Mouse (Mus musculus): ENCODE results near the gene Ppm1h. TPM values are rescaled to one million over a fixed set of nuclear protein-coding genes. Genes with fewer than 3 reads are reported as not detected.

Ppm1h gene
- polyA plus RNA-seq, 1 experiment from 2014 or later: 2.2 TPM

DNA sequence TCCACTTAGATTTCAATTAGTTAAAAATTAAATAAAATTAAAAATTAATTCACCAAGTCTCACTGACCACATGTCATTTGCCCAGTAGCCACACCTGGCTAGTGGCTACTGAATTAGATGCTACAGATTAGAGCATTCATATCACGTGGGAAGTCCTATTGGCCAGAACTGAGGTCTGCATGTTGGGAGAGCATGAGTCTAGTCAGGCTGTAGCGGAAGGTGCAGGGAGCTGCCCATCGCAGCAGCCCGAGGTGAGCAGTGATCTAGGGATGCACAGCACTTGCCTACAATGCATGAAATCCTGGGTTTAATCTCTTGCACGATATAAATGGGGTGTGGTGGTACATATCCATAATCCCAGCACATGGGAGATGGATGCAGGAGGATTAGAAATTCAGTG is 206.7 kb downstream of the Ppm1h start:
- no peaks in the 10 kb centered on the region for H3K36me3 ChIP-seq (replicated peaks)
- no peaks in the 10 kb centered on the region for H3K4me1 ChIP-seq (replicated peaks)
- ATAC-seq (ENCODE audit: insufficient read depth): no peak
- WGBS (ENCODE audit: insufficient replicate concordance): 69% methylated on average over 5 of the region's 5 CpGs
- H3K9ac ChIP-seq: no peak overlapping the region
- H3K4me2 ChIP-seq: no peak overlapping the region
- H3K27me3 ChIP-seq: no peaks in the 10 kb centered on the region
- H3K9me3 ChIP-seq (replicated peaks): no peaks in the 10 kb centered on the region
- no peak overlapping the region for H3K27ac ChIP-seq (replicated peaks)
- no peak overlapping the region for H3K4me3 ChIP-seq (replicated peaks)

- Histone ChIP-seq H3K27me3 (no peaks in the 10 kb centered on the region), H3K27ac (replicated peaks) (no peak overlapping the region), H3K4me2 (peak overlapping the region; percentile 49), H3K9ac (0 out of 2 replicates have a peak overlapping the region, but pooled peaks have one; percentile 15), H3K9me3 (replicated peaks) (no peaks in the 10 kb centered on the region), H3K4me3 (replicated peaks) (0 out of 2 replicates have a peak overlapping the region, but pooled peaks have one; percentile 4), H3K4me1 (replicated peaks) (no peaks in the 10 kb centered on the region), H3K36me3 (replicated peaks) (no peaks in the 10 kb centered on the region)
- ATAC-seq (ENCODE audit: insufficient read depth): peak; percentile 32; the same call in 1 of the 2 replicates
- 21% methylated on average over 26 of the region's 26 CpGs for WGBS (ENCODE audit: insufficient replicate concordance)
Measured at GRCm38 (mm10) chr10:122886055-122886915, 207.7 kb downstream of the Ppm1h start.

- no peak overlapping the region for H3K27ac ChIP-seq (replicated peaks)
- no peak for ATAC-seq (ENCODE audit: insufficient read depth)
- 68% methylated on average over 14 of the region's 14 CpGs for WGBS (ENCODE audit: insufficient replicate concordance)
- no peaks in the 10 kb centered on the region for H3K27me3 ChIP-seq
- H3K4me1 ChIP-seq (replicated peaks): no peaks in the 10 kb centered on the region
- no peak overlapping the region for H3K9ac ChIP-seq
- H3K9me3 ChIP-seq (replicated peaks): no peaks in the 10 kb centered on the region
- H3K36me3 ChIP-seq (replicated peaks): no peaks in the 10 kb centered on the region
- H3K4me2 ChIP-seq: no peak overlapping the region; the same call in 1 of the 2 replicates
- H3K4me3 ChIP-seq (replicated peaks): no peak overlapping the region
Measured at GRCm38 (mm10) chr10:122886916-122887527, 208.5 kb downstream of the Ppm1h start.

DNA sequence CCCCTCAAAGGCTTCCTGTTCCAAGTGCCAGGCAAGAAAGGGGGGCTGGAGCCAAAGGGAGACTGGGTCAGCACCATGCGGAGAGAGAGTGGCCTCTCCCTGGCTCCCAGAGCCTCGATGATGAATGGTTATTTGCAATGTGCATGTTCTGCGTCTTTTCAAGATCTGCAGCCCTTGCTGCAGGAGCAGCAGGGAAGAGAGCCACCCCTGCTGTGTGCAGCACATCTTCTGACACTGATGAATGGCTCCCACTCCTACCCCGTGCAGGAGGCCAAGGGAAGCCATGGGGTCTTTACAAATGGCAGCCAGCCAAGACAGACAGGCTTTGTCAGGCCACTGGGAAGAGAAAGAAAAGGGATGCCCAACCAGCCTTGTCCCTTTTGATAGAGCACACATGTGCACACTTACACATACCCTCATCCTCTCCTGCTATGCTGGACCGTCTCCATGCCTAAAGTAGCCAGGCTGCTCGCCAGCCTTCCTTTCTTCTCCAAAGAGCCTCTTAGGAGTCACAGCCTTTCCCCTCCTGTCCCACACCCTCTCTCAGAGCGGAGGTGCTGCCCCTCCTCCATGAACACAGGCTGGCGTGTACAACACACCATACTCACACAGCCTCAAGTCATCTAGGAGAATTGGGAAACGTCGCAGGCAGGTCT is 209.1 kb downstream of the Ppm1h start:
- no peak overlapping the region for H3K27ac ChIP-seq (replicated peaks)
- no peak overlapping the region for H3K9ac ChIP-seq
- no peak overlapping the region for H3K4me2 ChIP-seq
- H3K27me3 ChIP-seq: no peaks in the 10 kb centered on the region
- ATAC-seq (ENCODE audit: insufficient read depth): no peak
- no peak overlapping the region for H3K4me3 ChIP-seq (replicated peaks)
- no peaks in the 10 kb centered on the region for H3K4me1 ChIP-seq (replicated peaks)
- WGBS (ENCODE audit: insufficient replicate concordance): 62% methylated on average over 10 of the region's 10 CpGs
- H3K9me3 ChIP-seq (replicated peaks): no peaks in the 10 kb centered on the region
- no peaks in the 10 kb centered on the region for H3K36me3 ChIP-seq (replicated peaks)

GRCm38 (mm10) chr10:122890682-122891350 is 212.3 kb downstream of the Ppm1h start:
- no peaks in the 10 kb centered on the region for H3K4me1 ChIP-seq (replicated peaks)
- H3K36me3 ChIP-seq (replicated peaks): no peaks in the 10 kb centered on the region
- H3K27me3 ChIP-seq: no peaks in the 10 kb centered on the region
- ATAC-seq (ENCODE audit: insufficient read depth): no peak
- 66% methylated on average over 14 of the region's 14 CpGs for WGBS (ENCODE audit: insufficient replicate concordance)
- no peak overlapping the region for H3K4me2 ChIP-seq
- no peak overlapping the region for H3K4me3 ChIP-seq (replicated peaks)
- no peak overlapping the region for H3K27ac ChIP-seq (replicated peaks)
- H3K9me3 ChIP-seq (replicated peaks): no peaks in the 10 kb centered on the region
- no peak overlapping the region for H3K9ac ChIP-seq

DNA sequence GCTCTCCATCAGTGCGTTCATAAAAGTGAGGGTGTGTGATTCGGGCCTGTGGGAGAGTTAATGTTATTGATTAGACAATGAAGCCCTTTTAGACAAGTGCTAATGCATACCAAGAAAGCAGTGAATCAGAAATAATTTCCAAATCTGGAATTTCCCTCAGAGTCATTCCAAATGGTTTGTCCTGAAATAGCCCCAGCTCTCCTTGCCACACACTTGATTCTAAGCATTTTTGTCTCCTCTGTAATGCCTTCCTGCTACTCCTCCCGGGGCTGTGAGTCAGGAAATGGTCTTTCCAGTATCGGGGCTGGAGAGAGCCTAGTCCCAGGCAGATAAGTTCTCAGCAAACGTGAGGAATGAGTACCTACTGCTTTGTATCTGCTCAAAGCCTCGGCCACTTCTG is 212.9 kb downstream of the Ppm1h start:
- Histone ChIP-seq H3K36me3 (replicated peaks) (no peaks in the 10 kb centered on the region), H3K27me3 (no peaks in the 10 kb centered on the region), H3K9ac (no peak overlapping the region), H3K4me2 (no peak overlapping the region), H3K4me3 (replicated peaks) (no peak overlapping the region), H3K4me1 (replicated peaks) (no peaks in the 10 kb centered on the region), H3K27ac (replicated peaks) (no peak overlapping the region), H3K9me3 (replicated peaks) (no peaks in the 10 kb centered on the region)
- 52% methylated on average over 6 of the region's 6 CpGs for whole genome bisulfite sequencing (ENCODE audit: insufficient replicate concordance)
- no peak for ATAC-seq (ENCODE audit: insufficient read depth)

DNA sequence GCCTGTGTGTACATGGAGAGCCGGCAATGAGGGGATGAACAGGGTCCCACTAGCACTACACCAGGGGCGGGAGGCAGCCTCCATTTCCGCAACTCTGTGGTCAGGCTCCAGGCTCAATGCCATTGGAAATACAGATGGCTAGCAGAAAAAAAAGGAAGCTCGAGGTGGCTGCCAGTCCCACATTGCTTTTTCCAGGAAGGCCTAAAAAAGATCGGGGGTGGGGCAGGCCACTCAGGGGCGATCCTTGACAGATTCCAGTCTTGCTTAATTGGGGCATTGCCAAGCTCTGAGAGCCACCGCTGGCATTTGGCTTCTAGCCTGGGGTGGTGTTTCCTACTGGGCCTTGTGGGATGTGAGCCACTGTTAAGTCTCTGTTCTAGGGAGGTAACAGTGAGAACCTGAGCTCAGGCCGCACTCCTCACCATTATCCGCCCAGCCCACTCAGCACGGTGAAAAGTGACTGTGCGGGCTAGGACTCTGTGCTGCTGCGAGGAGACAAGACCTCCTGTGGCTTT is 216.1 kb downstream of the Ppm1h start:
- no peak overlapping the region for H3K4me3 ChIP-seq (replicated peaks)
- H3K9ac ChIP-seq: no peak overlapping the region
- no peaks in the 10 kb centered on the region for H3K4me1 ChIP-seq (replicated peaks)
- H3K36me3 ChIP-seq (replicated peaks): no peaks in the 10 kb centered on the region
- H3K4me2 ChIP-seq: no peak overlapping the region
- no peak for ATAC-seq (ENCODE audit: insufficient read depth)
- WGBS (ENCODE audit: insufficient replicate concordance): 53% methylated on average over 12 of the region's 12 CpGs
- H3K9me3 ChIP-seq (replicated peaks): no peaks in the 10 kb centered on the region
- no peak overlapping the region for H3K27ac ChIP-seq (replicated peaks)
- no peaks in the 10 kb centered on the region for H3K27me3 ChIP-seq

- no peaks in the 10 kb centered on the region for H3K4me1 ChIP-seq (replicated peaks)
- 61% methylated on average over 12 of the region's 12 CpGs for WGBS (ENCODE audit: insufficient replicate concordance)
- no peak overlapping the region for H3K4me2 ChIP-seq
- ATAC-seq (ENCODE audit: insufficient read depth): no peak
- no peak overlapping the region for H3K27ac ChIP-seq (replicated peaks)
- H3K27me3 ChIP-seq: no peaks in the 10 kb centered on the region
- H3K9me3 ChIP-seq (replicated peaks): no peaks in the 10 kb centered on the region
- no peak overlapping the region for H3K4me3 ChIP-seq (replicated peaks)
- no peak overlapping the region for H3K9ac ChIP-seq
- H3K36me3 ChIP-seq (replicated peaks): no peaks in the 10 kb centered on the region
Measured at GRCm38 (mm10) chr10:122895121-122895770, 216.7 kb downstream of the Ppm1h start.

DNA sequence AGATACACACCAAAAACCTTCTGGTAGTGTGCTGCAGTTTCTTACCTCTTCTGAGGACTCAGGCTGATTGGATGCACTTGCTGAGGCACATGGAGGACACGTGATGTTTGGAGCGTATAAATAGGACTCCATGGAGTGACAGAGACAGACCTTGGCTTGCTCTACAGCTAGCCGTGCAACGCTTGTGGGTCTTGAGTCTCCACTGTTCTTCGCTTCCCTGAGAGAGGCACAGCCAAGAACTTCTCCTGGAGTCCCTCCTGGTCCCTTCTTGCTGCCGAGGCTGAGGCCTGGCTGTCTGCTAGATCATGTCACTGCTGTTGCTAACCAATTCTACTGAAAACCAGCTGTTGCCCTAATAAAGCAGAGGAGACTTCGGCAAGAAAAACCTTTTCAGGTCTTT is 221.4 kb downstream of the Ppm1h start:
- Histone ChIP-seq H3K9me3 (replicated peaks) (no peaks in the 10 kb centered on the region), H3K4me1 (replicated peaks) (no peaks in the 10 kb centered on the region), H3K4me3 (replicated peaks) (no peak overlapping the region), H3K4me2 (no peak overlapping the region), H3K27ac (replicated peaks) (no peak overlapping the region), H3K9ac (no peak overlapping the region), H3K36me3 (replicated peaks) (no peaks in the 10 kb centered on the region), H3K27me3 (no peaks in the 10 kb centered on the region)
- 67% methylated on average over 7 of the region's 7 CpGs for WGBS (ENCODE audit: insufficient replicate concordance)
- no peak for ATAC-seq (ENCODE audit: insufficient read depth)

DNA sequence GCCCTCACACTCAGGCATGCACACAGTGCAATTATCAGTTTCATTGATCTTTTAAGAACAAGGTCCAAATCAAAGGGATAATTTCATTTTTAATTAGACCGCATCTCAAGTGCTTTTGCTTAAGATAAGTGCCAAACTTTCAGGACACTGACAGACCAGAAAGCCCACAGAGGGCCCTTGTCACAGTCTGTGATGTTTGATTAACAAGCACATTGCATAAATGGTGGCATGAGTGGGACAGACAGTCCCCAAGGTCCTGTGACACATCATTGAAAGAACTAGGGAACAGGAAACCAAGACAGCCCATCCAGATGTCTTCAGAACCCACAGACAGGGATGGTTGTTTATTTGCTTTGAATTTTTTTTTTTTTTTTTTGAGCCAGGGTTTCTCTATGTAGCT is 221.9 kb downstream of the Ppm1h start:
- Histone ChIP-seq H3K4me3 (replicated peaks) (no peak overlapping the region), H3K27me3 (no peaks in the 10 kb centered on the region), H3K9ac (no peak overlapping the region), H3K4me1 (replicated peaks) (no peaks in the 10 kb centered on the region), H3K9me3 (replicated peaks) (no peaks in the 10 kb centered on the region), H3K36me3 (replicated peaks) (no peaks in the 10 kb centered on the region), H3K4me2 (no peak overlapping the region), H3K27ac (replicated peaks) (no peak overlapping the region)
- no peak for ATAC-seq (ENCODE audit: insufficient read depth)
- 61% methylated on average over 1 of the region's 1 CpGs for WGBS (ENCODE audit: insufficient replicate concordance)

Measured in liver, embryonic 15.5 days (tissue).